Mouse (Mus musculus) cerebellum, adult 2 months (tissue): ENCODE measurements around the gene Ankrd13d.

Experiments
- CTCF ChIP-seq: fragments of 200-500 bp; IDR thresholded peaks from 2 replicates; pipeline ENCODE4 v1.5.1; 2011; ENCODE audit warnings: low read depth, mild to moderate bottlenecking, control low read depth, low read length, moderate library complexity, borderline replicate concordance; ENCODE audit not compliant: insufficient read depth
- POLR2A ChIP-seq: fragments of 200-500 bp; IDR thresholded peaks from 2 replicates; pipeline ENCODE4 v1.6.1; 2011; ENCODE audit warnings: low read length, control low read depth, borderline replicate concordance; ENCODE audit not compliant: insufficient read depth

DNA sequence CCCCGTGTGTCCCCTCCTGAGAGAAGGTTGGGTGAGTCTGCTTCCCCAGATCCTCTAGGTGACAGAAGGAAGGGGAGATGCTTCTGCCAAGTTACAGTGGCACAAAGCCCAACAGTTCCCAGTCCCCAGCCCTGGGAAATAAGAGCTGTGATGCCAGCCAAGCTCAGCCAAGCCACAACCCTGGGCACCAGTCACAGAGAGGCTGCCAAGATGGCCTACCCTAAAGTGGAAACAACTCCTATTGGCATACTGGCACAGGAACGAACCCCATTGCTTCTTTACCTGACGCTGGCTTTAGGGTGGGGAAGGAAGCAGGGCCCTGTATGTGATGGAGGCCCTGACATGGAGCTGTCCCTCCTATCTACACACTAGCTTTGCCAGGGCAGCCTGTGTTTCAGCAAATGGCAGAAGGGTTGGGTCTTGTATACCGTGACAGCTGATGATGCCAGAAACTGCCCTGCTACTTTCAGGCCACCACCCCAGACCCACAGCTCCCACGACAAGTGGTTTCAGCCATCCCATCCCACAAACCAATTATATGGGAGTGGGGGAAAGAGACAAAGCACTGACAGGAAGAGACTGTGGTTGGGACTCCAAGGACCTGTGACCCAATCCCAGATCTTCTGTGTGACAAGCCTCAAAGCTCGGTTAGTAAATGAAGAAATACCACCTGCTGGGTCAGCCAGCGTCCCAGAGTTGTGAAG, 20.2 kb upstream of the Ankrd13d start:
- TF ChIP-seq CTCF (no peak), POLR2A (no peak)
